Mouse (Mus musculus): ENCODE results near the gene Iqsec1.

GRCm38 (mm10) chr6:90775606-90776005, 212.9 kb downstream of the Iqsec1 start:
- TF ChIP-seq EP300 (IDR thresholded peaks at IDR 0.05; ENCODE audit: low read depth): no peak
- TF ChIP-seq CTCF (IDR thresholded peaks at IDR 0.05; ENCODE audit: low read depth): no peak
